Mouse (Mus musculus) lung, embryonic 16.5 days (tissue): ENCODE results near the gene Ipcef1. TPM values are rescaled to one million over a fixed set of nuclear protein-coding genes. Genes with fewer than 3 reads are reported as not detected.

Experiments used
- ATAC-seq: fragments of 200-750 bp; cut with Nextera tagmentation; 2 replicates; pipeline ENCODE4 v1.8.0; 2017; ENCODE audit warnings: low read depth, mild to moderate bottlenecking, moderate library complexity
- H3K27ac ChIP-seq: fragments of 300-500 bp; sonication (generic); 2 replicates; pipeline ENCODE4 v1.5.1; 2014; ENCODE audit warnings: mild to moderate bottlenecking, control low read depth, low read length
- H3K27me3 ChIP-seq: fragments of 300-500 bp; sonication (generic); 2 replicates; pipeline ENCODE4 v1.6.1; 2014; ENCODE audit warnings: low read depth, low read length, mixed read lengths; ENCODE audit not compliant: control insufficient read depth, insufficient read depth
- H3K36me3 ChIP-seq: fragments of 300-500 bp; sonication (generic); 2 replicates; pipeline ENCODE4 v1.6.1; 2014; ENCODE audit warnings: low read length; ENCODE audit not compliant: control insufficient read depth, insufficient read depth
- H3K4me1 ChIP-seq: fragments of 300-500 bp; sonication (generic); replicated peaks from 2 replicates; pipeline ENCODE4 v1.6.1; 2014; ENCODE audit warnings: low read length, mixed read lengths; ENCODE audit not compliant: control insufficient read depth, insufficient read depth
- H3K4me2 ChIP-seq: fragments of 300-500 bp; sonication (generic); 2 replicates; pipeline ENCODE4 v1.6.1; 2014; ENCODE audit warnings: low read depth, low read length, control low read depth
- H3K4me3 ChIP-seq: fragments of 300-500 bp; sonication (generic); 2 replicates; pipeline ENCODE4 v1.5.1; 2014; ENCODE audit warnings: mild to moderate bottlenecking, low read length, control low read depth
- H3K9ac ChIP-seq: fragments of 300-500 bp; sonication (generic); 2 replicates; pipeline ENCODE4 v1.6.1; 2014; ENCODE audit warnings: low read length, control low read depth
- H3K9me3 ChIP-seq: fragments of 300-500 bp; sonication (generic); 2 replicates; pipeline ENCODE4 v1.6.1; 2016; ENCODE audit warnings: low read length; ENCODE audit not compliant: control insufficient read depth
- WGBS: fragments of 180-500 bp; shearing (Covaris S2); extraction: QIAGEN DNeasy Blood & Tissue Kit; methylation state at CpG from one replicate; pipeline ENCODE4 v1.1.7; 2014; 5-methylcytosine and 5-hydroxymethylcytosine counted together
- polyA plus RNA-seq: library from polyadenylated mRNA; unstranded; fragments of >200 nt; fragmentation: Nextera tagmentation; extraction: Ambion mirVana; gene quantifications from 2 replicates; pipeline ENCODE4 v1.2.1, GENCODE M21; 2015

The Ipcef1 gene
- polyA plus RNA-seq, 1 experiment from 2014 or later: 0.24 TPM

DNA sequence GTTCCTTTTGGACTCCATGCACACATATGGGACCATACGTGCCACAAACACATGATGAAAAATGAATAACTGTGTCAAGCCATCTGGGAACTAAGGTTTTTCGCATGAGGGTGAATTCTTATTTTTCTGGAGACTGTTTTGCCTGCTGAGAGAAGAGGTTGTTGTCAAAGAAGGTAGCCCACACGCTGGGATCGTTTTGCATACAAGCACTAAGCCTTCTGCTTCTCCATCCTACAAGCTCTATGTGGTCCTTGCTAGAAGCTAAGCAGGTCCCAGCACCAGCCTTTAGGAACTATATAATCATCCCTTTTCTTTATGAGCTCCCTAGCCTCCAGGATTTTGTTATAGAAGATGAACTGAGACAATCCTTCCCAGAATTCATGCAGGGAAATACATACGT lies 93.5 kb downstream of the Ipcef1 start:
- Histone ChIP-seq H3K4me3 (no peak overlapping the region), H3K36me3 (no peaks in the 10 kb centered on the region), H3K4me2 (no peak overlapping the region), H3K27ac (no peak overlapping the region), H3K27me3 (no peaks in the 10 kb centered on the region), H3K9me3 (no peaks in the 10 kb centered on the region), H3K4me1 (no peaks in the 10 kb centered on the region), H3K9ac (no peak overlapping the region)
- ATAC-seq: no peak
- 71% methylated on average over 5 of the region's 5 CpGs for WGBS

GRCm38 (mm10) chr10:6956357-6956756 lies 95.9 kb downstream of the Ipcef1 start:
- ATAC-seq: no peak
- Histone ChIP-seq H3K27me3 (no peaks in the 10 kb centered on the region), H3K36me3 (no peaks in the 10 kb centered on the region), H3K9ac (no peak overlapping the region), H3K4me3 (no peak overlapping the region), H3K27ac (no peak overlapping the region), H3K4me1 (no peaks in the 10 kb centered on the region), H3K4me2 (no peak overlapping the region), H3K9me3 (no peaks in the 10 kb centered on the region)
- WGBS: 71% methylated on average over 2 of the region's 2 CpGs

- Histone ChIP-seq H3K4me1 (no peaks in the 10 kb centered on the region), H3K27me3 (no peaks in the 10 kb centered on the region), H3K4me3 (no peak overlapping the region), H3K9ac (no peak overlapping the region), H3K36me3 (no peaks in the 10 kb centered on the region), H3K9me3 (no peaks in the 10 kb centered on the region), H3K4me2 (no peak overlapping the region), H3K27ac (no peak overlapping the region)
- ATAC-seq: no peak
Measured at GRCm38 (mm10) chr10:6954533-6954932, 97.7 kb downstream of the Ipcef1 start.

DNA sequence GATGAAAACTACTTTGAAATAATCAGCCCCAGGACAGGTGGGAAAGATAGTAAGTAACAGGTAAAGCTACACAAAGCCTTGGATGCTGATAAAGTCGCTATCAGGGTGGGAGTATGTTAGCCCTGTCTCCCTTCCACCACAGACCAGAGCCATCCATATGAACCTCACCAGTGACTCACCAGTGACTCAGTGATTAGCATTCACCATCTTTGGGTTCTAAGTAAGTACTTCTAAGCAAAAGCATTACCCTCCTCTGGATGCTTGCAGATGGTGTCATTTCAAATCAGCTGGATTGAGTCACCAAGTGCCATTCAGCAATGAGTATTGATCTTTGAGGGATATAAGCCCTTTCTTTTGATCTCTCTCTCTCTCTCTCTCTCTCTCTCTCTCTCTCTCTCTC lies 99.2 kb downstream of the Ipcef1 start:
- no peaks in the 10 kb centered on the region for H3K27me3 ChIP-seq
- WGBS: 87% methylated on average over 1 of the region's 1 CpGs
- H3K27ac ChIP-seq: no peak overlapping the region
- ATAC-seq: no peak
- no peaks in the 10 kb centered on the region for H3K36me3 ChIP-seq
- no peak overlapping the region for H3K4me3 ChIP-seq
- H3K4me1 ChIP-seq: no peaks in the 10 kb centered on the region
- no peak overlapping the region for H3K9ac ChIP-seq
- H3K9me3 ChIP-seq: no peaks in the 10 kb centered on the region
- no peak overlapping the region for H3K4me2 ChIP-seq

GRCm38 (mm10) chr10:6936671-6937425 lies 115.4 kb downstream of the Ipcef1 start:
- no peaks in the 10 kb centered on the region for H3K9me3 ChIP-seq
- no peak overlapping the region for H3K27ac ChIP-seq
- no peaks in the 10 kb centered on the region for H3K4me1 ChIP-seq
- no peaks in the 10 kb centered on the region for H3K36me3 ChIP-seq
- 75% methylated on average over 4 of the region's 4 CpGs for WGBS
- H3K9ac ChIP-seq: no peak overlapping the region
- no peak overlapping the region for H3K4me3 ChIP-seq
- no peaks in the 10 kb centered on the region for H3K27me3 ChIP-seq
- H3K4me2 ChIP-seq: no peak overlapping the region
- no peak for ATAC-seq

GRCm38 (mm10) chr10:6934776-6935175 lies 117.5 kb downstream of the Ipcef1 start:
- 72% methylated on average over 3 of the region's 3 CpGs for WGBS
- Histone ChIP-seq H3K27ac (no peak overlapping the region), H3K4me1 (no peaks in the 10 kb centered on the region), H3K36me3 (no peaks in the 10 kb centered on the region), H3K4me2 (no peak overlapping the region), H3K9me3 (no peaks in the 10 kb centered on the region), H3K27me3 (no peaks in the 10 kb centered on the region), H3K4me3 (no peak overlapping the region), H3K9ac (no peak overlapping the region)
- ATAC-seq: no peak

GRCm38 (mm10) chr10:6930889-6931288 lies 121.4 kb downstream of the Ipcef1 start:
- Histone ChIP-seq H3K27ac (no peak overlapping the region), H3K9me3 (no peaks in the 10 kb centered on the region), H3K9ac (no peak overlapping the region), H3K4me2 (no peak overlapping the region), H3K27me3 (no peaks in the 10 kb centered on the region), H3K4me3 (no peak overlapping the region), H3K4me1 (no peaks in the 10 kb centered on the region), H3K36me3 (no peaks in the 10 kb centered on the region)
- 27% methylated on average over 2 of the region's 2 CpGs for WGBS
- no peak for ATAC-seq

DNA sequence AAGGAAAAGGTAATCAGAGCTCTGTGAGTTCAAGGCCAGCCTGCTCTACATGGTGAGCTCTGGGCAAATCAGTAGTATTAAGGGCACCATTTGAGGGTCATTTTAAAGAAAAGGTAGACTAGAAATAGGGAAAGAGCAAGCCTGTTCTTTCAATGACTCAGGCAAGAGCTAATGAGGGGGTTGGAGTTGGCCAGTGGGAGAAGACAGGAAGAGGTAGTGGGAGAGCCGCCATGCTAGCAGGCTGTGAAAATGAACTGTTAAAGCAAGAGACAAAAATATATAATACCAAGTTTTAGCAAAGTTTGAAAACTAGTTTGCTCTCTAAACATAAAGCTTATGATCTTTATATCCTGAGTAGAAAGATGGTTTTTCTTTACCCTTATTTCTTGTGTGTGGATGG lies 121.9 kb downstream of the Ipcef1 start:
- Histone ChIP-seq H3K27ac (no peak overlapping the region), H3K9me3 (no peaks in the 10 kb centered on the region), H3K36me3 (no peaks in the 10 kb centered on the region), H3K4me3 (no peak overlapping the region), H3K27me3 (no peaks in the 10 kb centered on the region), H3K4me2 (no peak overlapping the region), H3K9ac (no peak overlapping the region), H3K4me1 (no peaks in the 10 kb centered on the region)
- ATAC-seq: no peak
- WGBS: 64% methylated on average over 1 of the region's 1 CpGs

DNA sequence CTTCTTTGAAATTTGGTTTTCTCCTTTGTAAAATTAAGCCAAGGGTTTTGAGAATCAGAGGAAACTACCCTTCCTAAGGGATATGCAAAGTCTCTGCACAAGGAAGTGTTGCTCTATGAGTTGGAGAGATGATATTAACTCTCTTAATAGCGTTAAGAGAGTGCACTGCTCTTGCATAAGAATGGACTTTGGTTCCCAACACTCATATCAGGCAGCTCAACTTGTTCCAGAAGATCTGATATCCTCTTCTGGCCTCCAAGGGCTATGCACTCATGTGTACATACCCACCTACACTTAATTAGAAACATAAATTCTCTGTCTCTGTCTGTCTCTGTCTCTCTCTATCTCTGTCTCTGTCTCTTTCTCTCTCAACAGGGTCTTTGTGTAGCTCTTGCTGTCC lies 123.4 kb downstream of the Ipcef1 start:
- ATAC-seq: no peak
- no peak overlapping the region for H3K4me3 ChIP-seq
- H3K27ac ChIP-seq: no peak overlapping the region
- H3K9me3 ChIP-seq: no peaks in the 10 kb centered on the region
- no peaks in the 10 kb centered on the region for H3K27me3 ChIP-seq
- H3K4me2 ChIP-seq: no peak overlapping the region
- no peaks in the 10 kb centered on the region for H3K36me3 ChIP-seq
- WGBS: 50% methylated on average over 1 of the region's 1 CpGs
- H3K9ac ChIP-seq: no peak overlapping the region
- H3K4me1 ChIP-seq: no peaks in the 10 kb centered on the region
